Mouse (Mus musculus): ENCODE measurements at regions not wholly inside any gene's neighbourhood (a gene's known extent, or its start where the extent isn't known, plus 50 kb on each side); places are given as distances from the start of the nearest gene placed in this dataset.

DNA sequence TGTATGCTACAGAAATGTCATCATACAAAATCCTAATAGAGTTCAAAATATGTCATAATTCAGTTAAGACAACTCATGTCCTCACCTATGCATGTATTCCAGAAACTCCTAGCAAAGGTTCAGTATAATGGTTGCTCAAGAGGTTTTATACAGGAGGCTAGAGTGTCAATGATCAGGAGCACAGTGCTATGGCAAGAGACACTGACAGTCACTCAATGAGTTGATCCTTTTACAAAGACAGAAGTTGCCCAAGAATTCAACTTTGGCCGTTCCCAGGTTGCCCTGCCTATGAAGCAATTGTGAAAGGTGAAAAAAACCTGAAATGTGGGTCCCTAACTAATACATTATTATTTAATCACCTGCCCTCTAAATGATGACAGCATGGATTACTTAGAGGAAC is 850.5 kb downstream of the Efna5 start:
- no peak for TF ChIP-seq CTCF (IDR thresholded peaks at IDR 0.05; ENCODE audit: borderline replicate concordance, extremely low read depth, insufficient read depth, insufficient read length)
- TF ChIP-seq POLR2A (IDR thresholded peaks at IDR 0.05; ENCODE audit: borderline replicate concordance, extremely low read depth, insufficient read depth, insufficient read length, poor library complexity, severe bottlenecking): no peak
